Mouse (Mus musculus): ENCODE results near the gene Nxnl1.

The Nxnl1 gene

GRCm38 (mm10) chr8:71586891-71587290, 20.5 kb upstream of the Nxnl1 start:
- DNase-seq (ENCODE audit: low read depth, low spot score): peak; percentile 52

DNA sequence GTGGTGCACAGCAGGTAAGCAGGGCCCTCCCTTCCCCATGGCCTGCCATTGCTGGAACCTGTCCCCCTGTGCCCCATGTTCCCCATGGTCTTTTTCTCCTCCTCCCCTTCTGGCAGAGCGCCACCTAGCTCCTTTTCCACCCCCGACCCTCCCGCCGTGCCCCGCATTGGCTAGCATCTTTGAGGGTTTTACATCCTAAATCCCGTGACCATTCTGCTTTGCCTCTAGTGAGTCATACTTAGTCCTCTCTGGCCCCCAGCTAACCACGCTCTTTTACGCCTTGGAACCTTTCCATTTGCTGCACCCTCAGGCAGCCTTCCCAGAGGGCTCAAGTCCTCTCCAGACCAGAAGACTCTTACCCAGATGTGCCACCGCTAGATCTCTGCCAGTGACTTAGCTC, 13.8 kb upstream of the Nxnl1 start:
- peak; percentile 70 for DNase-seq (ENCODE audit: low read depth, low spot score)

GRCm38 (mm10) chr8:71579476-71579875, 13.1 kb upstream of the Nxnl1 start:
- no peak for DNase-seq (ENCODE audit: low read depth, low spot score)

- peak; percentile 69 for DNase-seq (ENCODE audit: low read depth, low spot score)
Observed at GRCm38 (mm10) chr8:71579009-71579408, 12.6 kb upstream of the Nxnl1 start.

- peak; percentile 43 for DNase-seq (ENCODE audit: low read depth, low spot score)
Observed at GRCm38 (mm10) chr8:71577856-71578387, 11.5 kb upstream of the Nxnl1 start.

DNA sequence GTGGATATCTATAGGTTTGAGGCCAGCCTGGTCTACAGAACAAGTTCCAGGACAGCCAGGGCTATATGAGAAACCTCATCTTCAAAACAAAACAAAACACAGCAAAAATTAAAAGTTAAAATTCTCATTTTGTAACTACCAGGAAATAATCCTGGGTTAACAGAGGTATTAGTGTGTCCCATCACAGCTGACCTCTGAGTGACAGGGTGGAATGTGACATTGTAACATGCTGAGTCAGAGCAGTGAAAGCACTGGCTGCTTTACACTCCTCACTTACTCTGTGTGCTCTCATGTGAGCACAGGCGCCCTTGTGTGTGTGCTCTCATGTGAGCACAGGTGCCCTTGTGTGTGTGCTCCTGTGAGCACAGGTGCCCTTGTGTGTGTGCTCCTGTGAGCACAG, 8.6 kb upstream of the Nxnl1 start:
- DNase-seq (ENCODE audit: low read depth, low spot score): peak; percentile 47

DNA sequence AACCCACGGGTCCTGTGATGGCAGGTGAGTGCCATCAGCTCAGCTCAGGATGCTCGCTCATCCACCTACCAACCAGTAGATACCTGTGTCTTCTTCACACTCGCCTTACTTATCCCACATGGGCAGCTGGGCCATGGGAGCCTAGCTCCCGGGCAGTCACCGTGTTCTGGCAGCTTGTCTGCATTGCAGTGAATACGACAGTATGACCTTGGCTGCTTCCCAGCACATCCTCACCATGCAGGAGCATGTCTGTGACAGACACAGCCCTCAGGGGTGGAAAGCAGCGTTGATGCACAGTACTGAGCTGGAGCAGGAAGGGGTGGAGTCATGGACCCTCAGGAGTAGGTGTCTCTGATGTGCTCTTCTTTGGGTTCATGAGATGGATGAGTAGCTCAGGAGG, 8.0 kb upstream of the Nxnl1 start:
- no peak for DNase-seq (ENCODE audit: low read depth, low spot score)

GRCm38 (mm10) chr8:71572847-71573633, 6.6 kb upstream of the Nxnl1 start:
- DNase-seq (ENCODE audit: low read depth, low spot score): peak; percentile 69

DNA sequence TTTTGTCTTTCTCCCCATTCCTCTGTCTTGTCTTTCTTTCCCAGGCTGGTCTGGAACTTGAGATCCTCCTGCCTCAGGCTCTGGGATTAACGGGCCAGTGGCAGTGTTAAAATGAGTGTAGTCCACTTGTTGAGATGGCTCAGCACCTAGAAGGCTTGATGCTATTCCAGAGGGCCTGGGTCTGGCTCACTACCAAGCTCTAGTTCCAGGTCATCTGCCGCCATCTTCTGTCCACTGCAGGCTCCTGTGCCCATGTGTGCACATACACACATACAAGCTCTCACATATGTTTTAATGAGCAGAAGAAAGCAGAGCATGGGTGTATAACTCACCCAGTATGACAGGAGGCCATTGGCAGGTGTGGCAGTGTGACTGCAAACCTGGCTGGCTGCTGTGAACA, 5.7 kb upstream of the Nxnl1 start:
- DNase-seq (ENCODE audit: low read depth, low spot score): no peak

DNA sequence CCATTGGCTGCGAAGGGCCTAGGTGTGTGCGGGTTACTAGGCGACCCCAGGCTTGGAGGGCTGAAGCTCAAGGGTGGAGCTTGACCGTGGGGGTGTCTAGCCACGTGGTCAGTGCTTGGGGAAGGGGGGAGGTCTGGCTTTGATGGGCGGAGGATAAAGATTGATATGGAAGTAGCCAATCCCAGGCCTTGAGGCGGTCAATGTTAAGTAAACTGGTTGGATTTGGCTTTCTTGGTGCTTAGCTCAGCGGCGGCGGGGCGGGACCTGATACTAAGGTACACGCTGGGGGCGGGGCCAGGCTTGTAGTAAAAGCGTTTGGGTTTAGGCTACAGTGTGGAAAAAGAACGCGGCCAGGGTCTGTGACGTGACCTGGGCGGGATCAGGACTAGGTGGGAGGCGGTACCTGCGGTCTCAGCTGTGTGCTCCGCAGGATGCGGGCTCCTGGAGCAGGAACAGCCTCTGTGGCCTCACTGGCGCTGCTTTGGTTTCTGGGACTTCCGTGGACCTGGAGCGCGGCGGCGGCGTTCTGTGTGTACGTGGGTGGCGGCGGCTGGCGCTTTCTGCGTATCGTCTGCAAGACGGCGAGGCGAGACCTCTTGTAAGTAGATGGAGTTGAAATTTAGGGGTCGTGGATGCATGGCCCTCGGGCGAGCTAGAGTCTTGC, 4.0 kb upstream of the Nxnl1 start:
- peak; percentile 98 for DNase-seq (ENCODE audit: low read depth, low spot score)

GRCm38 (mm10) chr8:71569366-71570290, 3.2 kb upstream of the Nxnl1 start:
- DNase-seq (ENCODE audit: low read depth, low spot score): peak; percentile 89

GRCm38 (mm10) chr8:71568941-71569340, 2.5 kb upstream of the Nxnl1 start:
- DNase-seq (ENCODE audit: low read depth, low spot score): no peak

GRCm38 (mm10) chr8:71568387-71568937, 2.1 kb upstream of the Nxnl1 start, which contains the start of gene Slc27a1:
Gene Slc27a1, plus strand, starts transcription at chr8:71568882.
- no peak for DNase-seq (ENCODE audit: low read depth, low spot score)

GRCm38 (mm10) chr8:71567587-71567986, 1.2 kb upstream of the Nxnl1 start:
- DNase-seq (ENCODE audit: low read depth, low spot score): no peak

DNA sequence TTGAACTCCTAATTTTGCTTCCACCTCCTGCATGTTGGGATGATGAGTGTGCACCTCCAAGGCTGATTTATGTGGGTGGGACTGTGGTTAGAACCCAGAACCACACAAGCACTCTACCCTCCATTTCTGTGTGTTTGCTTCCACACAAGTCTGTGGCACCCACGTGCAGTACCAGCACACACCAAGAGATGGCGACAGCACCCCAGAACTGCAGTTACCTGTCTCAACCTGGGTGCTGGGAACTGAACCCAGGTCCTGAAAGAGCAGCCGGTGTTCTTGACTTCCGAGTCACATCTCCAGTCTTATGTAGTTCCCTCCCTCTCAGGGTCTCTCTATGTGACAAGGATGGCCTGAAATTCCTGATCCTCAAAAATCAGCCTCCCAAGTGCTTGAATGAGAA, 2.4 kb downstream of the Nxnl1 start:
- DNase-seq (ENCODE audit: low read depth, low spot score): no peak

- DNase-seq (ENCODE audit: low read depth, low spot score): peak; percentile 35
Observed at GRCm38 (mm10) chr8:71562751-71563150, 3.6 kb downstream of the Nxnl1 start.

GRCm38 (mm10) chr8:71561401-71561800, 5.0 kb downstream of the Nxnl1 start:
- peak; percentile 82 for DNase-seq (ENCODE audit: low read depth, low spot score)

DNA sequence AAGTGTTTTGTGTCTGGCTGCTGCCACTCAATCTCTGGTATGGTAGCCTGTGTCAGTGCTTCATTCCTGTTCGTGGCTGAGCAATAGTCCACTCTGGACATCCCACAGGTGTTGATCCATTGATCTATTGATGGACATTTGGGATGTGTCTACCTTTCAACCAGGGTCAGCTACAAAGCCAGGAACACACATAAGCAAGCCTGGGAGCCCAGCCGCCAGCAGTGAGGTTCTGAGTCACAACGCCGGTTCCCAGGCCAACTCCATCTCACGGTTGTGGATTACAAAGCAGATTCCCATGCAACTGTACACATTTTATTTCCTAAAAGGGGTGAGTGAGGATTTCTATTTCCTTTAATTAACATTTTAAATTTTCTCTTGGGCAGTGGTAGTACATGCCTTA, 5.6 kb downstream of the Nxnl1 start:
- DNase-seq (ENCODE audit: low read depth, low spot score): no peak

GRCm38 (mm10) chr8:71560071-71560470, 6.3 kb downstream of the Nxnl1 start:
- no peak for DNase-seq (ENCODE audit: low read depth, low spot score)

GRCm38 (mm10) chr8:71558958-71559690, 7.3 kb downstream of the Nxnl1 start:
- DNase-seq (ENCODE audit: low read depth, low spot score): no peak
